Mouse (Mus musculus): ENCODE data around the gene Ttc29. TPM values are rescaled to one million over a fixed set of nuclear protein-coding genes. Genes with fewer than 3 reads are reported as not detected.

Gene Ttc29
- not detected in 2 replicates for polyA plus RNA-seq (2015; fragmentation: Nextera tagmentation; extraction: Ambion mirVana)

GRCm38 (mm10) chr8:78213074-78213473 lies at the start of gene Ttc29:
Gene Ttc29 (plus strand): TSS chr8:78213297.
- H3K36me3 ChIP-seq (ENCODE audit: control insufficient read depth, insufficient read depth), result no peaks in the 10 kb centered on the region
- no peak within 1 kb of the TSS for H3K9ac ChIP-seq (ENCODE audit: low read depth, low read length)
- H3K27ac ChIP-seq (ENCODE audit: low read length), result no peak within 1 kb of the TSS
- H3K9me3 ChIP-seq (replicated peaks; ENCODE audit: control insufficient read depth, low read length), result no peaks in the 10 kb centered on the region
- no peaks in the 10 kb centered on the region for H3K4me1 ChIP-seq (ENCODE audit: control insufficient read depth, low read depth, low read length)
- ATAC-seq (ENCODE audit: low read depth), result no peak
- H3K4me2 ChIP-seq (ENCODE audit: low read depth, low read length), result no peak within 1 kb of the TSS
- H3K27me3 ChIP-seq (ENCODE audit: control insufficient read depth, insufficient read depth, low read depth, low read length), result no peaks in the 10 kb centered on the region
- no peak within 1 kb of the TSS for H3K4me3 ChIP-seq (ENCODE audit: low read depth, low read length)
- WGBS (ENCODE audit: insufficient replicate concordance), result 7% methylated on average over 11 of the region's 11 CpGs

- Histone ChIP-seq H3K9ac (ENCODE audit: low read depth, low read length) (no peak overlapping the region), H3K27me3 (ENCODE audit: control insufficient read depth, insufficient read depth, low read depth, low read length) (no peaks in the 10 kb centered on the region), H3K4me3 (ENCODE audit: low read depth, low read length) (no peak overlapping the region), H3K27ac (ENCODE audit: low read length) (no peak overlapping the region), H3K4me1 (ENCODE audit: control insufficient read depth, low read depth, low read length) (no peaks in the 10 kb centered on the region), H3K9me3 (replicated peaks; ENCODE audit: control insufficient read depth, low read length) (no peaks in the 10 kb centered on the region), H3K4me2 (ENCODE audit: low read depth, low read length) (no peak overlapping the region), H3K36me3 (ENCODE audit: control insufficient read depth, insufficient read depth) (no peaks in the 10 kb centered on the region)
- no peak for ATAC-seq (ENCODE audit: low read depth)
- 55% methylated on average over 1 of the region's 1 CpGs for WGBS (ENCODE audit: insufficient replicate concordance)
Observed at GRCm38 (mm10) chr8:78171351-78171750, 41.7 kb upstream of the Ttc29 start.

DNA sequence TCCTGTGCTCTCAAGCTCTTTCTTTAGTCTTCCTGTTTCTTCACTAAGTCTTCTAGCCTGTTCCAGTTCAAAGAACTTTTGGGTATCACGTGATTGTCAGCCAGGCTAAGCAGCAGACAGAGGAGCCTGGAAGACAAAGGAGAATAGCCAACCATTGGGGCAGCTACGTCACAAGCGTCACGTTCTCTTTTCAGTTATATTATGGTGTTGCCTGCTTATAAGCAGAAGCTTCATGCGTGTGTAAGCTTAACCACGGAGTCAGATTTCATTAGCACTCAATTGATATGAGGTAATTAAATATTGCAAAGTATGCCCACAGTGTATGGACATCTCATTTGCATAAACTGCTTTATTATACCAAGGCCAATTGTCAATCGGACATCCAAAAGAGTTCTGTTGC lies 30.4 kb upstream of the Ttc29 start:
- Histone ChIP-seq H3K27me3 (ENCODE audit: control insufficient read depth, insufficient read depth, low read depth, low read length) (no peaks in the 10 kb centered on the region), H3K9ac (ENCODE audit: low read depth, low read length) (no peak overlapping the region), H3K4me1 (ENCODE audit: control insufficient read depth, low read depth, low read length) (no peaks in the 10 kb centered on the region), H3K36me3 (ENCODE audit: control insufficient read depth, insufficient read depth) (no peaks in the 10 kb centered on the region), H3K4me2 (ENCODE audit: low read depth, low read length) (no peak overlapping the region), H3K9me3 (replicated peaks; ENCODE audit: control insufficient read depth, low read length) (no peaks in the 10 kb centered on the region), H3K27ac (ENCODE audit: low read length) (no peak overlapping the region), H3K4me3 (ENCODE audit: low read depth, low read length) (no peak overlapping the region)
- no peak for ATAC-seq (ENCODE audit: low read depth)
- 71% methylated on average over 7 of the region's 7 CpGs for WGBS (ENCODE audit: insufficient replicate concordance)

GRCm38 (mm10) chr8:78183414-78183813 lies 29.7 kb upstream of the Ttc29 start:
- H3K4me1 ChIP-seq (ENCODE audit: control insufficient read depth, low read depth, low read length), result no peaks in the 10 kb centered on the region
- H3K27me3 ChIP-seq (ENCODE audit: control insufficient read depth, insufficient read depth, low read depth, low read length), result no peaks in the 10 kb centered on the region
- 71% methylated on average over 6 of the region's 6 CpGs for WGBS (ENCODE audit: insufficient replicate concordance)
- no peak overlapping the region for H3K9ac ChIP-seq (ENCODE audit: low read depth, low read length)
- no peak overlapping the region for H3K27ac ChIP-seq (ENCODE audit: low read length)
- H3K4me3 ChIP-seq (ENCODE audit: low read depth, low read length), result no peak overlapping the region
- ATAC-seq (ENCODE audit: low read depth), result no peak
- no peak overlapping the region for H3K4me2 ChIP-seq (ENCODE audit: low read depth, low read length)
- no peaks in the 10 kb centered on the region for H3K36me3 ChIP-seq (ENCODE audit: control insufficient read depth, insufficient read depth)
- no peaks in the 10 kb centered on the region for H3K9me3 ChIP-seq (replicated peaks; ENCODE audit: control insufficient read depth, low read length)

GRCm38 (mm10) chr8:78187087-78187486 lies 26.0 kb upstream of the Ttc29 start:
- H3K4me1 ChIP-seq (ENCODE audit: control insufficient read depth, low read depth, low read length), result no peaks in the 10 kb centered on the region
- ATAC-seq (ENCODE audit: low read depth), result no peak
- H3K27ac ChIP-seq (ENCODE audit: low read length), result no peak overlapping the region
- H3K4me2 ChIP-seq (ENCODE audit: low read depth, low read length), result no peak overlapping the region
- no peaks in the 10 kb centered on the region for H3K36me3 ChIP-seq (ENCODE audit: control insufficient read depth, insufficient read depth)
- H3K9ac ChIP-seq (ENCODE audit: low read depth, low read length), result no peak overlapping the region
- no peak overlapping the region for H3K4me3 ChIP-seq (ENCODE audit: low read depth, low read length)
- H3K27me3 ChIP-seq (ENCODE audit: control insufficient read depth, insufficient read depth, low read depth, low read length), result no peaks in the 10 kb centered on the region
- no peaks in the 10 kb centered on the region for H3K9me3 ChIP-seq (replicated peaks; ENCODE audit: control insufficient read depth, low read length)

- Histone ChIP-seq H3K27ac (ENCODE audit: low read length) (no peak overlapping the region), H3K4me1 (ENCODE audit: control insufficient read depth, low read depth, low read length) (no peaks in the 10 kb centered on the region), H3K9me3 (replicated peaks; ENCODE audit: control insufficient read depth, low read length) (no peaks in the 10 kb centered on the region), H3K4me3 (ENCODE audit: low read depth, low read length) (no peak overlapping the region), H3K36me3 (ENCODE audit: control insufficient read depth, insufficient read depth) (no peaks in the 10 kb centered on the region), H3K4me2 (ENCODE audit: low read depth, low read length) (no peak overlapping the region), H3K27me3 (ENCODE audit: control insufficient read depth, insufficient read depth, low read depth, low read length) (no peaks in the 10 kb centered on the region), H3K9ac (ENCODE audit: low read depth, low read length) (no peak overlapping the region)
- WGBS (ENCODE audit: insufficient replicate concordance), result 18% methylated on average over 5 of the region's 5 CpGs
- ATAC-seq (ENCODE audit: low read depth), result no peak
Observed at GRCm38 (mm10) chr8:78204229-78204628, 8.9 kb upstream of the Ttc29 start.

DNA sequence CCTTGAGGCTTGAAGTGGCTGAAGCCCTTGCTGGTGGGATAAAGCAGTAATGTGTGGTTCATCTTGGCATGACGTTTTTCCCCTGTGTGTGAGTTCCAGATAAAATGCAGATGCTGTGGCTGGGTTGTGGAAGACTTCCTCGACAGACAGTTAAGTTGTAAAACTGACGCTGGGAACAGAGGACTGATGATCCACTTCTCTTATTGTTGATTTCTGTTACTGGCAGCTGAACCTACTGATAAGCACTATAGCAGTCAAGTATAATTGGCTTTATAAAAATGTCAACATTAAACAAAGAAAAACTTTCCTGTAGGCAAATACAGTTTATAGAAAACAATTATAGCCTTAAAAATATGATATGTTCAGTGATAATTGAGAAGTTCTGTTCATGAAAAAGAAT lies 2.7 kb upstream of the Ttc29 start:
- Histone ChIP-seq H3K9ac (ENCODE audit: low read depth, low read length) (no peak overlapping the region), H3K4me3 (ENCODE audit: low read depth, low read length) (no peak overlapping the region), H3K4me1 (ENCODE audit: control insufficient read depth, low read depth, low read length) (no peaks in the 10 kb centered on the region), H3K27me3 (ENCODE audit: control insufficient read depth, insufficient read depth, low read depth, low read length) (no peaks in the 10 kb centered on the region), H3K27ac (ENCODE audit: low read length) (no peak overlapping the region), H3K36me3 (ENCODE audit: control insufficient read depth, insufficient read depth) (no peaks in the 10 kb centered on the region), H3K4me2 (ENCODE audit: low read depth, low read length) (no peak overlapping the region), H3K9me3 (replicated peaks; ENCODE audit: control insufficient read depth, low read length) (no peaks in the 10 kb centered on the region)
- WGBS (ENCODE audit: insufficient replicate concordance), result 19% methylated on average over 3 of the region's 3 CpGs
- no peak for ATAC-seq (ENCODE audit: low read depth)

DNA sequence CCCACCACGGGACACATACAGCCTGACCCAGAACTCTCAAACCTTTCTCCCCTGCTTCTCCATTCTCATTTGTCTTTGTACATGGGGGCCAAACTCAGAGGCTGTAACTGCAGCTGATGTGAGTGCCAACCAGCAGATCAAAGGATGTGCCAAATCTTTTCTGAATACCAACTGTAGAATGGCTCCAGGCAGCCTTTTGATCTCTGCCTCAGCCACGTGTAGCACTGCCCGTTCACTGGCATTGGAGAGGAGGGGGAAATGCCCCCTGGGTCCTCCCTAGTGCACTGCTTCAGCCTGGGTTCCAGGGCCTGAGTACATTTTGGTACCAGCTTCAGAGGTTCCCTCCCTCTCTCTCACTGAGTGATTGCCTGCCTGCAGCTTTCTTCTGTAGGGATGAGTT lies 1.5 kb downstream of the Ttc29 start:
- Histone ChIP-seq H3K27ac (ENCODE audit: low read length) (no peak overlapping the region), H3K4me3 (ENCODE audit: low read depth, low read length) (no peak overlapping the region), H3K36me3 (ENCODE audit: control insufficient read depth, insufficient read depth) (no peaks in the 10 kb centered on the region), H3K4me2 (ENCODE audit: low read depth, low read length) (no peak overlapping the region), H3K9ac (ENCODE audit: low read depth, low read length) (no peak overlapping the region), H3K9me3 (replicated peaks; ENCODE audit: control insufficient read depth, low read length) (no peaks in the 10 kb centered on the region), H3K27me3 (ENCODE audit: control insufficient read depth, insufficient read depth, low read depth, low read length) (no peaks in the 10 kb centered on the region), H3K4me1 (ENCODE audit: control insufficient read depth, low read depth, low read length) (no peaks in the 10 kb centered on the region)
- 41% methylated on average over 3 of the region's 3 CpGs for whole genome bisulfite sequencing (ENCODE audit: insufficient replicate concordance)
- no peak for ATAC-seq (ENCODE audit: low read depth)

- H3K36me3 ChIP-seq (ENCODE audit: control insufficient read depth, insufficient read depth), result no peaks in the 10 kb centered on the region
- H3K4me3 ChIP-seq (ENCODE audit: low read depth, low read length), result no peak overlapping the region
- no peaks in the 10 kb centered on the region for H3K9me3 ChIP-seq (replicated peaks; ENCODE audit: control insufficient read depth, low read length)
- 54% methylated on average over 4 of the region's 4 CpGs for WGBS (ENCODE audit: insufficient replicate concordance)
- no peak overlapping the region for H3K4me2 ChIP-seq (ENCODE audit: low read depth, low read length)
- no peaks in the 10 kb centered on the region for H3K27me3 ChIP-seq (ENCODE audit: control insufficient read depth, insufficient read depth, low read depth, low read length)
- H3K27ac ChIP-seq (ENCODE audit: low read length), result no peak overlapping the region
- no peak for ATAC-seq (ENCODE audit: low read depth)
- no peaks in the 10 kb centered on the region for H3K4me1 ChIP-seq (ENCODE audit: control insufficient read depth, low read depth, low read length)
- H3K9ac ChIP-seq (ENCODE audit: low read depth, low read length), result no peak overlapping the region
Observed at GRCm38 (mm10) chr8:78226087-78226486, 13.0 kb downstream of the Ttc29 start.

DNA sequence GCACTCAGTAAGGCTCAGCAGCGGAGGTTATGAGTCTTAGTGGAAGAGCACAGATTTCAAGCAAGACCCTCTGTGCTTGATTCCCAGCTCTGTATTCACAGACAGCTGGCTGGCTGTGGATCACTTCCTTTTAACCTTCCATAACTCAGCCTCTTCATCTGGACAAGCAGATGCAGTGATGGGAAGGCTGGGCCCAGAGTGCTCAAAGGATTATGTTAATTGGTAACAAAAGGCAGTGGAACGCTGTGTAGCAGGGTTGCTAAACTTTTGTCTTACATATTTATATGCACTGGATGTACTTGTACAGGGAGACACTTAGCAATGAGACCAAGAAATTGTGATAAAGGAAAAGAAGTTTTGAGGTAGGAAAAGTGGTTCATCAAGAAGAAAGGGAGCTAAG lies 17.6 kb downstream of the Ttc29 start:
- no peaks in the 10 kb centered on the region for H3K36me3 ChIP-seq (ENCODE audit: control insufficient read depth, insufficient read depth)
- H3K9ac ChIP-seq (ENCODE audit: low read depth, low read length), result no peak overlapping the region
- no peak for ATAC-seq (ENCODE audit: low read depth)
- H3K4me3 ChIP-seq (ENCODE audit: low read depth, low read length), result no peak overlapping the region
- no peak overlapping the region for H3K4me2 ChIP-seq (ENCODE audit: low read depth, low read length)
- H3K9me3 ChIP-seq (replicated peaks; ENCODE audit: control insufficient read depth, low read length), result no peaks in the 10 kb centered on the region
- H3K4me1 ChIP-seq (ENCODE audit: control insufficient read depth, low read depth, low read length), result no peaks in the 10 kb centered on the region
- 55% methylated on average over 2 of the region's 2 CpGs for WGBS (ENCODE audit: insufficient replicate concordance)
- H3K27ac ChIP-seq (ENCODE audit: low read length), result no peak overlapping the region
- no peaks in the 10 kb centered on the region for H3K27me3 ChIP-seq (ENCODE audit: control insufficient read depth, insufficient read depth, low read depth, low read length)
